Mouse (Mus musculus) 416B (cell line): Measurements from ENCODE around the gene Il16.

Experiments
- DNase-seq: peaks from one replicate; pipeline ENCODE4 v3.0.0; 2011; ENCODE audit warnings: low read depth

Gene Il16

GRCm38 (mm10) chr7:83745413-83746106, at the start of gene Il16:
TSS of gene Il16 (minus strand) at chr7:83745726.
- DNase-seq = no peak

- peak; percentile 28 for DNase-seq
Measured at GRCm38 (mm10) chr7:83794705-83795104, 49.2 kb upstream of the Il16 start, which contains the start of gene Cfap161. TSS of gene Cfap161 (minus strand) at chr7:83794880.

- no peak for DNase-seq
Measured at GRCm38 (mm10) chr7:83794006-83794683, 48.6 kb upstream of the Il16 start.

DNA sequence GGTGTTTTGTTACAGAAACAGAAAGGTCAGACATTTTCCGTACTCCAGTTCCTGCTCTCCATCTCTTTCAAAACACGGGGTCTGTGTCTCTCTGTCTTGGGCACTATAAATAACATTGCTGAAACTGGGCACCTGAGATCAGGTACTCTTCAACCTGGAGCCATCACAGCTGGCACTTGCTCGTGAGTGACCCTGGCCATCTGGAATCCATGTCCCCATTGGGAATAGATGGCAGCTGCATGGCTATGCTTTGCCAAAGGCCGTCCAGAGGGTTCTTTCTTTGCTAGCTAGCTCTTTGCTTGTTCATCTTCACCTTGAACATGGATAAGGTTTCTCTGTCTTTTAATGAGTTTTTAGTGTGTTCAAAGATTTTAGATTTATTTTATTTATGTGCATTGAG, 35.4 kb upstream of the Il16 start:
- no peak for DNase-seq

DNA sequence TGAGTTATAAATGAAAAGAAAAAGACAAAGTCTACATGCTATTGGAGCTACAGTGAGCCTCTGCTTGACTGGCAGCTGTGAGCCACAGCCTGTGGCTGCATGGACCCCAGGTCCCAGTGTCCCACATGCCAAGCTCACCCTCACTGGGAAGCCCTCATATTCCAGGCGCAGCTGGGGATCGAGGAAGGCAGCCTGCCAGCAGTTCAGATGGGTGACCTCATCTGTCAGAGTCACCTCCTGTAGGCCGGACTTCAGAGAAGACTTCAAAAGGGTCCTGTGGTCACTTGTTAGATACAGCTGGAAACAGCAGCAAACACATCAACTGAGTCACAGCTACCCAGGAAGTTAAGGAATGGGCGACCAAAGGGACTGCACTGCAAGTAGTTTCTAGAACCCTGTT, 34.5 kb upstream of the Il16 start:
- no peak for DNase-seq

- no peak for DNase-seq
Measured at GRCm38 (mm10) chr7:83779028-83779427, 33.5 kb upstream of the Il16 start.

GRCm38 (mm10) chr7:83778516-83778915, 33.0 kb upstream of the Il16 start:
- DNase-seq = no peak

- peak; percentile 42 for DNase-seq
Measured at GRCm38 (mm10) chr7:83774721-83775120, 29.2 kb upstream of the Il16 start.

DNA sequence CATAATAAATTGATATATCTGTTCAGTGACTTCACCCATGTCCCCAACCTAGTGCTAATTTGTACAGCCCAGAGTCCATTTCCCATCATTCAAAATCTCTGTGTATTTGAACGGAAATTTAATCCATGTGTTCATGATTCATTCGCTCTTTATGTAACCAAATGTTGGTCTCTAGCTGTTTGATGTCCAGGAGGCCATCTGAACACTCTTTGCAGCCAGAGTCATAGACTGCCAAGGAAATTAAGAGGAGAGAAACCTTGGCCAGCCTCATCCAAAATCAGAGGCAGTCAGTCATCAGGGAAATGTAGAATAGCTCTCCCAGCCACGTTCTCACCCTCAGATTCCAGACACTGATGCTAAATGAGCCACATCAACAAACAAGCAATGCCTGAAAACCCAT, 18.1 kb upstream of the Il16 start:
- DNase-seq = no peak

- no peak for DNase-seq
Measured at GRCm38 (mm10) chr7:83762336-83762735, 16.8 kb upstream of the Il16 start.

DNA sequence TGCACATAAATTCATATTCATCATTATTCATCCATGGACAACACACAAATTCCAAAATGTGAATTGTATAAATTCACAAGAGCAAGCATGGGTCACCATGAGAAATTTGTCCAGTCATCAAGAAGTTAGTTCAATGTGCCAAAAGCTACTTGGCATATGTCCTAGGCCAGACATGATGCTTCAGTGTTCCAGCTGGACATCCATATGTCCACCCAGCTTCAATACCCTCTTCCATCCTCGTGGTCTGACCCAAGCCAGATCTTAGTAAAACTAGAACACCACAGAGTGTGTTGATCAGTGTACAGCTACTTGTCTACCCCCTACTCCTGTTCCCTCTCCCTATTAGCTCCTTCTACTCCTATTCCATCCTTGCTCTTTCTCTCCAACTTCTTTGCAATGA, 5.5 kb upstream of the Il16 start:
- DNase-seq = no peak

DNA sequence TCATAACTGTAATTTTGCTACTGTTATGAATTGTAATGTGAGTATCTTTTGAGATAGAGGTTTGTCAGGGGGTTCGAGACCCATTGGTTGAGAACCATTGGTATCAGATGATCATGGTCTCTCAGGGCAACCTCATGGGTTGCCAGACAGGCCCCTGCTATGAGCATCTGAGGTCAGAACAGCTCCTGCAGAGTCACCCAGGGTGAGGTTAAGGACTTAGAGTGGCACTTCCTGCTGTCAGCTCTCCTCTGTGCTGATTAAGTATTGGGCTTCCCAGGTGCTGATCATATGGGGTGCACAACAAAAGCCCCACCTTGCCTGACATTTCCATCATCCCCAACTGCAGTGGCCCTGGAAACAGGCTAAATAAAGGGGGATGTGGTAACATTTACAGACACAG, 2.9 kb upstream of the Il16 start:
- DNase-seq = no peak

DNA sequence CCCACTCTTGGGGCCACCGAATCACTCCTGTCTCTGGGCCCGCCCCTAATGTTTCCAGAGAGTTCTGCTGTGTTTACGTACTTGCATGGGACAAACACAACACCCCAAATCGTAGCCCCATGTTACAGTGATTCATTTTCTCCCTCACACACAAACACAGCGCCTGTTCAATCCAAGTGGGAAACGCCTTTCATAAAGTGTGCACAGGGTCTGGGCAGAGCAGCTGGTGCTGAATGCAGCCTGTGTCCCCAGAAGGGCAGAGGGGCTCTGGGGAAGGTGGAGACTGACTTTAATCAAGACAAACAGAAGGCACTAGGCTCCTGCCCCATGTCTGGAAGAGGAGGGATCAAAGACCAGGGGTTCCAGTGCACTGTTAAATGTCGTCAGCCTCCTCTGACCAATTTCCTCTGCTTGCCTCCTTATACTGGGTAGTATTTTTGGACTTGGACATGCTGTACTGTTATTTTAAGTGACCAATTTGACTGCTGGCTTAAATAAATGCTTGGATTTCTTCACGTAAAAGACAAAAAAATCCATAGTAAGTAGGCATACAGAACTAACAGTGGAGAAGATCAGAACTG, 671 bp upstream of the Il16 start:
- no peak for DNase-seq

- no peak for DNase-seq
Measured at GRCm38 (mm10) chr7:83745065-83745412, 487 bp downstream of the Il16 start.

- no peak for DNase-seq
Measured at GRCm38 (mm10) chr7:83744250-83744649, 1.3 kb downstream of the Il16 start.

DNA sequence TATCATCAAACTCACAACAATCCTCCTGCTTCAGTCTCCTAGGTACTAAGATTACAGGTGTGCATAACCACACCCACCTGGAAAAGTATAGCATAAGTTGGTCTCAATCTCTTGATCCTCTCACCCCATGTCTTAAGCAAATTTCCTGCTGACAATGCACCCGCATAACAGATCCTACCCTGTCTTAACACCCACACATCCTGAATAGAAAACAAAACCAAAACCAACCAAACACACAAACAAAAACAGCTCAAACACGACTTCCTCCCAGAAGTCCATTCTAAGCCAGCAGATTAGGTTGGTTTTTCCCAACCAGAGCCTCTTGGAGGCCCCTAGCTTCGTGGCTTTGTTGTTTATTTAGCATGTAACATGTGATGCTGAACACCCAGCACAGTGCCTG, 2.8 kb downstream of the Il16 start:
- DNase-seq = no peak

DNA sequence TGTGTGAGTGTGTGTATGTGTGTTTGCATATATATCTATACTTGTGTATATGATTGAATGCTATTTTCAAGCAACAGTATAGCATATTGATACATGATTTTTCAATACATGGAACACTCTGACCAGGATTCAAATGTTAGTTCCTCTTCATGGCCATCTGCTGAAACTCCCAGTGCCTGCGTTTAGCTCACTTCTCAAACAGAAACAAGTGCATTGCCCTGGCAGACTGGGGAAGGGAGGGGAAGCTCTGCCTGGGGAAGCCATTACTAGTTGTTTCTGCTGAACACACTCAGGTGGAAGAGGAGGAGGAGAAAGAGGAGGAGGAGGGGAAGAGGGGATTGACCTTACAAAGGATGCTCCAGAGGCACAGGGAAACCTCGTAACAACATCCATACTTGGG, 3.5 kb downstream of the Il16 start:
- no peak for DNase-seq

- no peak for DNase-seq
Measured at GRCm38 (mm10) chr7:83739680-83740310, 5.7 kb downstream of the Il16 start.

DNA sequence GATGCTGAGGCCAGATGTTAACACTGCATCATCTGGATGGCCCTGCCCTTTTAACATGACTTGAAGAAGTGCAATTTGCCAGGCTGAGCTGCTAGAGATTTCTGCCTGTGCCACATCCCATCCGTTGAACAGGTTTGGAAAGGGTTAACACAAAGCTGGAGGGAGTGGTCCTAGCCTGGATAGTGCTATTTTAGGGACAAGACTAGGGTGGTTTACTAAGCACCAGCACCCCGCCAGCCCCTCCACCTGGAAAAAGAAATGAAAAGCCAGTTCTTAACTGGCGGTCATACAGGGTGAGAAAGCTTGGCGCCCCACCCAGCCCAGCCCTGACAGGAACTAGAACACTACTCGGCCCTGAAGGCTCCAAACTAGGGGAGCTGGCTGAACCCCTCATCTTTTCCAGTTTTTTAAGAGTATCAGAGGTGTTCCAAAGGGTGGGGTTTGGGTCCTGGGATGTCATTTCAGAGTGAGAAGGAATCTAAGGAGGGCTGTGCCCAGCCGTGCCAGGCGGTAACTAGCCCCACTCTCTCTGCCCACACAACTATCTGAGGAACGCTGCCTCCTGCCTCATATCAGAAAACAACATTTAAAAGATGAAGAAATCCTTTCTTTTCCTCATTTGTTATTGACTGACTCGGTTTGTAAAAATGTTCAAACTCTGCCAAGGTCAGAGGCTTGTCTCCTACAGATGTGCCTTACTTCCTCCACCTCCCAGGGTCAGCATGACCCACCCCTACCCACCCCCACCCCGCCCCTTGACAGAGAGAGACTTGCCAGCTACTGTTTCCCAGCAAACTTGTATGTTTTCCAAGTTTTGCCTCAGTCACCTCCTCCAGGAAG, 6.7 kb downstream of the Il16 start:
- no peak for DNase-seq

DNA sequence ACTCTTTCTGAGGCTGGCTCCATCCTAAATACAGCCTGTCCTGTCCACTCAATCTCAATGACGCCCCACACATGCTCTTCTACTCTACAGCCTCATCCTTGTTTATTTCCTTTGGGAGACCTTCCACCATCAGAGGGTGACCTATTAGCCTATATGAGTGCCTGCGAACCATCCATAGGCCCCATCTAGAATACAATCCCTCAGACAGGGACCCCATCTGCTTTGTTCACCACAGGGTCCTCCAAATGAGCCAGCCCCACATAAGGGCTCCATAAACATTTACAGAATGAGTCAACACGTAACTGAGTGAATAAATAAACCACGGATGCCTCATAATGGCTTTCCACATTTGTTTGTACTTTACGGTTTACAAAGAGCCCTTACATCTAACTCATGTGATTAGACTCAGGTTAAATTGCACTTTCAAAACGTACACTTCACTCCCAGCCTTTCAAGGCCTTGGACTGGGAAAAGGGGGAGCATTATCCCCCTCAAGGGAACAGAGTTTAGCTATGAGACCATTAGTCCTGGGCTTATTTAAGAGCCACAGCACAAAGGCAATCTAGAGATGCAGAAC, 7.5 kb downstream of the Il16 start:
- DNase-seq = no peak

DNA sequence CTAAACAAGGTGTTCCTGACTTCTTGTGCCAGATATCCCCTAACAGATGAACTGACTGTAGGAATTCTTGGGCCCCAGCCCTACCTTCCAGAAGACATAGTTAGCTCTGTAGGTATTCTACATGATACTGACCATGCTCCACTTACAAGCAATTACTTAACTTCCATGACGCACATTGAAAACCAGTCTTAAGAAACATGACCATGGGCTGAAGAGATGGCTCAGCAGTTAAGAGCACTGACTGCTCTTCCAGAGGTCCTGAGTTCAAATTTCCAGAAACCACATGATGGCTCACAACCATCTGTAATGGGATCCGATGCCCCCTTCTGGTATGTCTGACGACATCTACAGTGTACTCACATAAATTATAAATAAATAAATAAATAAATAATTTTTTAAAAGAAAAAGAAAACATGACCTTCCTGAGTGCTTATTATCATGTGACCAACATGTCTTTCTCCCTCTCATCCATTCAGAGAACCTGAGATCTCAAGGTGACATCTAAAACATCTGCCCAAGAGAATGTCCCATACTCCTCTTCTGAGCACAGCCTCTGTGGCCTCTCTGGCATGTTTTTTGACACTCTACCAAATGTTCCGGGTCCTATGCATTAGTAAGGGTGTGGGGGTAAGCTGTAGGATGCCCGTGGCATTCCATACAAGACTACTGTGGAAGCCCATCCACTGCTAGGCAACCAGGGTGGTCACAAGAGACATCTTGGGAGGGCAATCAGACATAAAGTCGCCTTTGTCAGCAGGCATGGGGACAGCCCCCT, 9.0 kb downstream of the Il16 start:
- DNase-seq = no peak
